ENCODE assay signal across 10 mouse cellular contexts in genomic region chr8:21955321-21955720, GRCm38 (mm10). TPM values are rescaled to one million over a fixed set of nuclear protein-coding genes. Genes with fewer than 3 reads are reported as not detected.
DNase-seq lines count a peak whose midpoint lies in the region; ATAC-seq and TF ChIP-seq lines count a peak whose summit lies in the region.
"Had no signal": no experiment of that assay in that cellular context is flagged by ENCODE, and none has a peak within 500 bp of the region (broad histone marks: within the 10 kb centered on the region; RNA-seq: fewer than 3 reads in every experiment).

No protein-coding gene starts in this region.

- H3K27me3 ChIP-seq in kidney, adult 2 months (replicated peaks; ENCODE audit: control insufficient read depth, insufficient read depth, low read length): no peaks in the 10 kb centered on the region
- H3K27me3 ChIP-seq in kidney, embryonic 14.5 days (ENCODE audit: control insufficient read depth, insufficient read depth, low read length): no peaks in the 10 kb centered on the region
- no peaks in the 10 kb centered on the region for H3K27me3 ChIP-seq in neural tube, embryonic 12.5 days (replicated peaks)
- H3K27me3 ChIP-seq: neural tube, embryonic 13.5 days had no signal

- no peaks in the 10 kb centered on the region for H3K4me1 ChIP-seq in kidney, adult 2 months (ENCODE audit: control insufficient read depth, insufficient read depth, low read length)
- H3K4me1 ChIP-seq in kidney, embryonic 14.5 days (ENCODE audit: control insufficient read depth, insufficient read depth, low read length): no peaks in the 10 kb centered on the region
- no peaks in the 10 kb centered on the region for H3K4me1 ChIP-seq in neural tube, embryonic 12.5 days
- H3K4me1 ChIP-seq: neural tube, embryonic 13.5 days had no signal

- H3K4me2 ChIP-seq in kidney, embryonic 14.5 days (replicated peaks; ENCODE audit: low read depth, low read length): no peak overlapping the region
- no peak overlapping the region for H3K4me2 ChIP-seq in neural tube, embryonic 12.5 days (replicated peaks)
- H3K4me2 ChIP-seq: neural tube, embryonic 13.5 days had no signal

- H3K27ac ChIP-seq in kidney, adult 2 months (ENCODE audit: insufficient read depth, low read depth, low read length): no peak overlapping the region
- no peak overlapping the region for H3K27ac ChIP-seq in kidney, embryonic 14.5 days (ENCODE audit: low read depth, low read length)
- H3K27ac ChIP-seq in neural tube, embryonic 12.5 days: no peak overlapping the region
- H3K27ac ChIP-seq: neural tube, embryonic 13.5 days had no signal

- intact Hi-C loops in left cerebral cortex, postnatal 10 days (cut with DNase I): loop anchor here (5.0 kb wide), 1 partner anchor 198 kb away; no protein-coding TSS in a partner anchor

- no peak for ATAC-seq in kidney, embryonic 14.5 days (ENCODE audit: low FRiP score, low TSS enrichment)
- ATAC-seq in granulocyte monocyte progenitor cell, adult 5-6 weeks (replicated peaks; ENCODE audit: poor library complexity, severe bottlenecking): peak; percentile 52; the same call in 1 of the 2 replicates
- 0 out of 2 replicates have a peak, but pooled peaks have one; percentile 13 for ATAC-seq in neural tube, embryonic 12.5 days (ENCODE audit: low FRiP score, low read depth)

- peak; percentile 51 for DNase-seq in kidney, adult 2 months
- peak; percentile 76 for DNase-seq in NIH3T3 (ENCODE audit: low read depth)
- peak; percentile 69 to 77 for DNase-seq in cerebellum, postnatal 10 days
- DNase-seq in left cerebral cortex, postnatal 10 days (ENCODE audit: extremely low spot score in 1 of 2, low spot score in 2 of 2): peak; percentile 31 to 54
- DNase-seq in spleen, postnatal 36 days (ENCODE audit: low spot score in 2 of 2): no peak

- no peak for TF ChIP-seq POLR2A in kidney, adult 2 months (IDR thresholded peaks at IDR 0.05; ENCODE audit: low read depth, low read length)

- WGBS in kidney, adult 2 months: 5% methylated on average over 9 of the region's 9 CpGs
- 5% methylated on average over 9 of the region's 9 CpGs for WGBS in kidney, embryonic 14.5 days
- WGBS in neural tube, embryonic 12.5 days: 10% methylated on average over 9 of the region's 9 CpGs

- no peak overlapping the region for H3K9ac ChIP-seq in kidney, embryonic 14.5 days (ENCODE audit: low read depth, low read length)
- H3K9ac ChIP-seq in neural tube, embryonic 12.5 days: no peak overlapping the region
- H3K9ac ChIP-seq: neural tube, embryonic 13.5 days had no signal

- no peaks in the 10 kb centered on the region for H3K9me3 ChIP-seq in kidney, embryonic 14.5 days (ENCODE audit: control insufficient read depth, low read length)
- no peaks in the 10 kb centered on the region for H3K9me3 ChIP-seq in neural tube, embryonic 12.5 days
- H3K9me3 ChIP-seq: neural tube, embryonic 13.5 days had no signal

- no peaks in the 10 kb centered on the region for H3K36me3 ChIP-seq in kidney, adult 2 months (ENCODE audit: control insufficient read depth, insufficient read depth, low read length)
- no peaks in the 10 kb centered on the region for H3K36me3 ChIP-seq in kidney, embryonic 14.5 days (ENCODE audit: control insufficient read depth, insufficient read depth, low read length)
- H3K36me3 ChIP-seq in neural tube, embryonic 12.5 days: no peaks in the 10 kb centered on the region
- H3K36me3 ChIP-seq: neural tube, embryonic 13.5 days had no signal

- no peak overlapping the region for H3K4me3 ChIP-seq in kidney, adult 2 months (ENCODE audit: insufficient read depth, low read depth, low read length)
- H3K4me3 ChIP-seq in kidney, embryonic 14.5 days (ENCODE audit: low read length): no peak overlapping the region
- no peak overlapping the region for H3K4me3 ChIP-seq in neural tube, embryonic 12.5 days
- H3K4me3 ChIP-seq: neural tube, embryonic 13.5 days had no signal

- TF ChIP-seq CTCF in kidney, adult 2 months (conservative IDR thresholded peaks at IDR 0.05; ENCODE audit: insufficient read depth, insufficient read length, low read depth, low read length): peak; percentile 68

RNA-seq across cellular contexts. Expression of gene Fam90a1a, which starts 3.2 kb away (rescaled TPM):
- polyA plus RNA-seq in kidney, adult 2 months (2012; rRNA removed): 0.05 TPM in 1 of 2 replicates, not detected in the other
- polyA plus RNA-seq in kidney, embryonic 14.5 days (2014; fragmentation: Nextera tagmentation; extraction: Ambion mirVana): not detected in 2 replicates
- total RNA-seq in granulocyte monocyte progenitor cell, adult 5-6 weeks (2014; fragmentation: Nextera tagmentation): not detected in 2 replicates
- total RNA-seq in granulocyte monocyte progenitor cell, adult 5-6 weeks (2017): not detected in 2 replicates
- total RNA-seq in left cerebral cortex, postnatal 10 days (2021): not detected
- not detected in 2 replicates for polyA plus RNA-seq in neural tube, embryonic 12.5 days (2016; fragmentation: Nextera tagmentation; extraction: Ambion mirVana)
- polyA plus RNA-seq: neural tube, embryonic 13.5 days had no signal

RNA-seq across cellular contexts. Expression of gene Defb13, which starts 8.8 kb away (rescaled TPM):
- not detected in 2 replicates for polyA plus RNA-seq in kidney, adult 2 months (2012; rRNA removed)
- polyA plus RNA-seq in kidney, embryonic 14.5 days (2014; fragmentation: Nextera tagmentation; extraction: Ambion mirVana): not detected in 2 replicates
- not detected in 2 replicates for total RNA-seq in granulocyte monocyte progenitor cell, adult 5-6 weeks (2014; fragmentation: Nextera tagmentation)
- not detected in 2 replicates for total RNA-seq in granulocyte monocyte progenitor cell, adult 5-6 weeks (2017)
- not detected for total RNA-seq in left cerebral cortex, postnatal 10 days (2021)
- polyA plus RNA-seq in neural tube, embryonic 12.5 days (2016; fragmentation: Nextera tagmentation; extraction: Ambion mirVana): not detected in 2 replicates
- polyA plus RNA-seq: neural tube, embryonic 13.5 days had no signal

RNA-seq across cellular contexts. Expression of gene Ccdc70, which starts 14.3 kb away (rescaled TPM):
- polyA plus RNA-seq in kidney, adult 2 months (2012; rRNA removed): not detected in 2 replicates
- not detected in 2 replicates for polyA plus RNA-seq in kidney, embryonic 14.5 days (2014; fragmentation: Nextera tagmentation; extraction: Ambion mirVana)
- total RNA-seq in granulocyte monocyte progenitor cell, adult 5-6 weeks (2014; fragmentation: Nextera tagmentation): not detected in 2 replicates
- total RNA-seq in granulocyte monocyte progenitor cell, adult 5-6 weeks (2017): not detected in 2 replicates
- not detected for total RNA-seq in left cerebral cortex, postnatal 10 days (2021)
- not detected in 2 replicates for polyA plus RNA-seq in neural tube, embryonic 12.5 days (2016; fragmentation: Nextera tagmentation; extraction: Ambion mirVana)
- polyA plus RNA-seq: gonadal fat pad, adult 2 months; neural tube, embryonic 13.5 days had no signal

RNA-seq across cellular contexts. Expression of gene Defb35, which starts 17.2 kb away (rescaled TPM):
- polyA plus RNA-seq in kidney, adult 2 months (2012; rRNA removed): not detected in 2 replicates
- not detected in 2 replicates for polyA plus RNA-seq in kidney, embryonic 14.5 days (2014; fragmentation: Nextera tagmentation; extraction: Ambion mirVana)
- total RNA-seq in granulocyte monocyte progenitor cell, adult 5-6 weeks (2014; fragmentation: Nextera tagmentation): not detected in 2 replicates
- total RNA-seq in granulocyte monocyte progenitor cell, adult 5-6 weeks (2017): not detected in 2 replicates
- not detected for total RNA-seq in left cerebral cortex, postnatal 10 days (2021)
- polyA plus RNA-seq in neural tube, embryonic 12.5 days (2016; fragmentation: Nextera tagmentation; extraction: Ambion mirVana): not detected in 2 replicates
- polyA plus RNA-seq: gonadal fat pad, adult 2 months; neural tube, embryonic 13.5 days had no signal

RNA-seq across cellular contexts. Expression of gene Defb15, which starts 22.8 kb away (rescaled TPM):
- not detected in 2 replicates for polyA plus RNA-seq in kidney, adult 2 months (2012; rRNA removed)
- polyA plus RNA-seq in kidney, embryonic 14.5 days (2014; fragmentation: Nextera tagmentation; extraction: Ambion mirVana): not detected in 2 replicates
- not detected in 2 replicates for total RNA-seq in granulocyte monocyte progenitor cell, adult 5-6 weeks (2014; fragmentation: Nextera tagmentation)
- total RNA-seq in granulocyte monocyte progenitor cell, adult 5-6 weeks (2017): not detected in 2 replicates
- not detected for total RNA-seq in left cerebral cortex, postnatal 10 days (2021)
- not detected in 2 replicates for polyA plus RNA-seq in neural tube, embryonic 12.5 days (2016; fragmentation: Nextera tagmentation; extraction: Ambion mirVana)
- polyA plus RNA-seq: neural tube, embryonic 13.5 days had no signal

Comparison
In these comparisons a context has a peak if more than half of its experiments do, and no peak if none do; other contexts are left out.
1. DNase-seq: peak in kidney, adult 2 months (single experiment), NIH3T3 (single experiment), cerebellum, postnatal 10 days (2 of 2) and left cerebral cortex, postnatal 10 days (2 of 2); none in spleen, postnatal 36 days (0 of 2).